Mouse (Mus musculus) fibroblast of lung, adult 2 months (primary cell): ENCODE measurements around the gene Bcl2l13.
"Not testable (repeated sequence)": the region's sequence is repeated elsewhere in the genome, so short reads cannot be mapped to it uniquely, and the experiment has no call there.

Experiments used
- DNase-seq: peaks from one replicate; pipeline ENCODE4 v3.0.0-alpha.2; 2011; ENCODE audit warnings: low read depth

The Bcl2l13 gene

GRCm38 (mm10) chr6:120901776-120902645 lies 66.0 kb downstream of the Bcl2l13 start:
- no peak for DNase-seq

GRCm38 (mm10) chr6:120903450-120903912 lies 67.5 kb downstream of the Bcl2l13 start:
- no peak for DNase-seq

DNA sequence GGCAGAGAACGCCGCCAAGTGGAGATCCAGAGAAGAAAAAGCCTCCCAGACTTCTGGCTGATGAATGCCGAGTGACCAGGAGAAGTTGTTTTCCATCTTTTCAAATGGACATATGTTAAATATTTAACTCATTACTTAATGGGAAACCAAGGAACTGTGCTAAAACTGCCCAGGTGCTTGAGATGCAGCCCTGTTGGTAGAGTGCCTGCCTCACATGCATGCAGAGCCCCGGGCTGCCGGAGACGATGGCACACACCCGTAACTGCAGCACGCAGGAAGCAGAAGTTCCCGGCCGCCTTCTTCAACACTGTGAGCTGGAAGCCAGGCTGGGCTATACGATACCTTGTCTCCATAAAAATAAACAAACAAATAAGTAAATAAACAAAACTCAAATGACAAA lies 67.9 kb downstream of the Bcl2l13 start:
- no peak for DNase-seq

- DNase-seq: no peak
These were observed 69.1 kb downstream of the Bcl2l13 start for GRCm38 (mm10) chr6:120905111-120905510.

- DNase-seq: no peak
These were observed 70.5 kb downstream of the Bcl2l13 start for GRCm38 (mm10) chr6:120906521-120906920.

- not testable (repeated sequence) for DNase-seq
These were observed 72.0 kb downstream of the Bcl2l13 start for GRCm38 (mm10) chr6:120907876-120908597.

GRCm38 (mm10) chr6:120909501-120909900 lies 73.5 kb downstream of the Bcl2l13 start:
- DNase-seq: no peak

DNA sequence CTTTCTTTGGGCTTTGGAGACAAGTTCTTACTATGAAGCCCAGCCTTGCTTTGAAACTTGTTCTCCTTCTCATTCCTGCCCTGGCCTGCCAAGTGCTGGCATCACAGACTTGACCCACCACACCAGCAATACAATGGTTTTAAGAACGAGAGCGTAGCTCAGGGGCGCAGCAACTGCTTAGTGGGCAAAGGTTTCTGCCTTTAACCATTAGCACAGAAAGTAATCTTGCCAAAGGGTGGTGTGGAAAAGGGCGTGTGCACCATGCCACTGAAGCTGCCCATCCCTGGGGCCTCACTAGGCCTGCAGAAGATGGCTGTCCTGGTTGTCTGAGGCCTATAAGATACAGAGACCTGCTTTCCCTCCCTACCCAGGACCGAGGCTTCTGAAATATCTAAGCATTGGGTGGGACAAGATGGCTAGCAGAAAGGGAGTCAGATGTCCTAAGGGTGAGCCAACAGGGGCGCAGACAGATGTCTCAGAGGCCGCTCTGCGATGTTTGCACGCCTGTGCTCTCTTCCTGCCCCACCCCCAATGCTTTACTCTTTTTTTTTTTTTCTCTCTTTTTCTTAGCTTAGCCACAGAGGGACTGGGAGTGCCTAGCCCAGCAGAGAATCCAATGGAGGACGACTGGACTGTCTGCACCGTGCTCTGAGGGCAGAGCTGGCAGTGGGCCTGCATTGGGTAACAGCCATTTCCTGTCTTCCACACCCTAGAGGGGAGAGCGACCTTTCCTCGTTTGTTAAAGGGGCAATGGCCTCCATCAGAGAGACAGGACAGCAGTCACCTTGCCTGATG lies 75.4 kb downstream of the Bcl2l13 start:
- DNase-seq: no peak

DNA sequence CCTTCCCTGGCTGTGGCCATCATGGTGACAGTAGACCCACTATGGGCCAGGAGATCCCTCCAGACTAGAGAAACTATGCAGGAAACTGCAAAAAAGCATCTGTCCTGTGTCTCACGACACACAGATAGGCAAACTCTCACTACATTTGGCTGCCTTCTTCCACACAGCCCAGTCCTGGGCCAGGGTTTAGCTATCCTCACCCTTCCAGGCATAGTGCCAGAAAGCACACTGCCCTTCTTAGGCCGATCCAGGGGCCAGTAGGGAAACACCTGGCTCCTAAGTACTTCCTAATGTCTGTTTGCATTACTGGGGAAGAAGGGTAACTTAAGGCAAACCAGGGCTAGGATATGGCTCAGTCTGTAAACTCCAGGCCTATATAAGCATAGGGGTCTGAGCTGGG lies 76.9 kb downstream of the Bcl2l13 start:
- DNase-seq: no peak

DNA sequence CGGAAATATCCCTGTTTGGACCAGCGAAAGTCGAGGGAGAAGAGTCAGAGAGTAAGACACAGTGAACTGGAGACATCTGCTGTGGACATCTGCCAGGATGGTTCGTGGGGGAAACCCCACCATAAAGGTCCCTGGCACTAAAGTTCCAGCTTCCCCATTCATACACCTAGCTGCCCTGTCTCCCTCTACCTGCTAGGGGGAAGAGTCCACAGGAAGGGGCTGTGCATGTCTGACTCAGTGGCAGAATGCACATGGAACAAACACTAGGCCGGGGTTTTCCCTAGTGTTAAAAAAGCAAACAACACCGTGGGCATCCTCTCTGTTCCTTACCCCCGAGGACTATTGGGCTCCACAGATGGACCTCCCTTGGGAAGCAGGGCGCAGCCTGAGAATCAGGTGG lies 77.8 kb downstream of the Bcl2l13 start:
- DNase-seq: no peak

- no peak for DNase-seq
These were observed 78.5 kb downstream of the Bcl2l13 start for GRCm38 (mm10) chr6:120914533-120914910.

- DNase-seq: no peak
These were observed 79.1 kb downstream of the Bcl2l13 start for GRCm38 (mm10) chr6:120914911-120915648.

- no peak for DNase-seq
These were observed 79.6 kb downstream of the Bcl2l13 start for GRCm38 (mm10) chr6:120915649-120915975.

DNA sequence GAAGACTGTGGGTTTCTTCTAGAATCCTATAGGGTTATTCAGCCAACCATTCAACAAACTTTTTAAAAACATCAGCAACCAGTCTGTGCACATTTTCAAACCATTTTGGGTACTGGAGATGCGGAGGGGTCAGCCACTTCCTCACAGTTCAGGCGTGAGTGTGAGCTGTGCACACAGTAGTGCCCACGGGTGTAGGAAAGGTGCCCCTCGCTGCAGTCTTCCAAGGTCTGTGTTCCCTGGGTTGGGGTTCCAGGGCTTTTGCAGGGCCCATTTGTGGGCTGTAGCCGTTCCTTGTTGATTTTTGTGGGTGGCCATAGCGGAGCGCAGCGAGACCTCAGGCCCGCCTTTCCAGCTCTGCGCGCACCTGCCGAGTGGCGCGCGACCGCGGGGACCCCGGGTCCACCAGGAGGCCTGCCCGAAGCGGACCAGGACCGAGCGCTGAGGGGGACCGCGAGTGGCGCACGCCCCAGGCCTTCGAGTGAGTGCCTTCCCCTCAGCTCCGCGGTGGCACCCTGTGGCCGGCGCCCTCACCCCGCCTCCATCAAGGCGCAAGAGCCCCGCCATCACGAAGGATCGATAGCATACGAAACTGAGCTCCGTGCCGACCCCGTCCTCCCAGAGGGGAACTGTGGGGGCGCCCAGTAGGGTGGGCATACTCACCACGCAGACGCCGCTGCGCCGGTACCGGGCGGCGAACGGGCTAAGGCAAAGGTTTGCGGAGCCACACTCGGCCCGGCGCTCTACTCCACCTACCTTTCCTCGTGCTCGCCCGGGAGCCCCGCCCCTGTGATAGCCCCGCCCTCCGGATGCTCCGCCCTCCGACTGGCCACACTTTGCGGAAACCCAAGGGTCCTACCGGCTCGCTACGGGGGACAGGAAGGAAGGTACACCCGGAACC lies 80.3 kb downstream of the Bcl2l13 start, which contains the start of gene Bid:
Bid (minus strand) TSS at position 780 of the 898 bp plus-strand sequence.
- DNase-seq: peak; percentile 68

- DNase-seq: not testable (repeated sequence)
These were observed 81.2 kb downstream of the Bcl2l13 start for GRCm38 (mm10) chr6:120916972-120917881.

DNA sequence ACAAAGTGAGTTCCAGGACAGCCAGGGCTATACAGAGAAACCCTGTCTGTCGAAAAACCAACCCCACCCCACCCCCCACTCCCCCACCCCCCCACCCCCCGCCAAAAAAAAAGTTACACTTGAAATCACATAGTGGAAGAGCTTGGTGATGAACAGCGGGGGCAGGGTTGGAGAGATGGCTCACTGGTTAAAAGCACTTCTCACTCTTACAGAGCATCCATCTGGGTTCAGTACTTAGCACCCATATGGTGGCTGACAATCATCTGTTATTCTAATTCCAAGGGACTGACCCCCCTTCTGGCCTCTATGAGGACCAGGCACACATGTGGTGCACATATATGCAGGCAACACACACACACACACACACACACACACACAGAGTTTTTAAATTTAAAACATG lies 82.0 kb downstream of the Bcl2l13 start:
- DNase-seq: no peak

GRCm38 (mm10) chr6:120924791-120925321 lies 88.8 kb downstream of the Bcl2l13 start:
- not testable (repeated sequence) for DNase-seq

- no peak for DNase-seq
These were observed 90.9 kb downstream of the Bcl2l13 start for GRCm38 (mm10) chr6:120926880-120927279.

- peak; percentile 44 for DNase-seq
These were observed 91.8 kb downstream of the Bcl2l13 start for GRCm38 (mm10) chr6:120927765-120928164.
